Mouse (Mus musculus) cerebellum, adult 11 months (tissue): ENCODE results near the gene Suox.
"Not testable (repeated sequence)": the region's sequence is repeated elsewhere in the genome, so short reads cannot be mapped to it uniquely, and the experiment has no call there.

ENCODE experiments used
- DNase-seq: peaks from one replicate; pipeline ENCODE4 v3.0.0; 2022

The Suox gene

GRCm38 (mm10) chr10:128673763-128674468 is at the start of gene Suox:
Gene Suox, minus strand, starts transcription at chr10:128674073.
- DNase-seq = peak; percentile 74

GRCm38 (mm10) chr10:128715559-128716537 is 42.0 kb upstream of the Suox start:
- DNase-seq = no peak

GRCm38 (mm10) chr10:128711318-128711717 is 37.4 kb upstream of the Suox start:
- DNase-seq = not testable (repeated sequence)

GRCm38 (mm10) chr10:128705317-128705693 is 31.4 kb upstream of the Suox start:
- no peak for DNase-seq

GRCm38 (mm10) chr10:128704491-128705316 is 30.8 kb upstream of the Suox start, which contains the start of gene Cdk2:
Gene Cdk2, minus strand, starts transcription at chr10:128705031.
- peak; percentile 81 for DNase-seq

GRCm38 (mm10) chr10:128703895-128704294 is 30.0 kb upstream of the Suox start, which contains the start of gene Pmel:
Gene Pmel, plus strand, starts transcription at chr10:128704195.
- no peak for DNase-seq

GRCm38 (mm10) chr10:128702328-128703007 is 28.6 kb upstream of the Suox start:
- no peak for DNase-seq

- no peak for DNase-seq
Observed at GRCm38 (mm10) chr10:128700712-128701111, 26.8 kb upstream of the Suox start.

GRCm38 (mm10) chr10:128699611-128700010 is 25.7 kb upstream of the Suox start:
- no peak for DNase-seq

- no peak for DNase-seq
Observed at GRCm38 (mm10) chr10:128699006-128699405, 25.1 kb upstream of the Suox start.

GRCm38 (mm10) chr10:128697072-128697725 is 23.3 kb upstream of the Suox start:
- DNase-seq = no peak

- DNase-seq = peak; percentile 99
Observed at GRCm38 (mm10) chr10:128695992-128696807, 22.3 kb upstream of the Suox start, which contains the start of gene Rab5b. Gene Rab5b, minus strand, starts transcription at chr10:128696264.

GRCm38 (mm10) chr10:128695411-128695991 is 21.6 kb upstream of the Suox start:
- DNase-seq = no peak

GRCm38 (mm10) chr10:128674469-128675008 is 666 bp upstream of the Suox start:
- DNase-seq = no peak

GRCm38 (mm10) chr10:128671148-128671547 is 2.7 kb downstream of the Suox start:
- DNase-seq = no peak

- peak; percentile 86 for DNase-seq
Observed at GRCm38 (mm10) chr10:128668790-128669672, 4.8 kb downstream of the Suox start.

- DNase-seq = no peak
Observed at GRCm38 (mm10) chr10:128665806-128666205, 8.1 kb downstream of the Suox start.

- no peak for DNase-seq
Observed at GRCm38 (mm10) chr10:128665307-128665706, 8.6 kb downstream of the Suox start.

GRCm38 (mm10) chr10:128664808-128665207 is 9.1 kb downstream of the Suox start:
- DNase-seq = no peak
